Mouse (Mus musculus) left cerebral cortex, postnatal 4 days (tissue): ENCODE data around the gene 9530003J23Rik. TPM values are rescaled to one million over a fixed set of nuclear protein-coding genes. Genes with fewer than 3 reads are reported as not detected.

Experiments
- DNase-seq: peaks from one replicate; pipeline ENCODE4 v3.0.0-alpha.2; 2022
- intact Hi-C: fragments of 180-260 bp; cut with DNase I; formaldehyde crosslinking; loops from one replicate; pipeline ENCODE4 v1.15.1; 2025
- total RNA-seq, 2 experiments: library from RNA; stranded (reverse); gene quantifications; 2 replicates each; pipeline ENCODE4 v1.2.3; 2021

9530003J23Rik gene
- total RNA-seq, 2 experiments from 2014 or later, result not detected

GRCm38 (mm10) chr10:117195748-117196147 lies 42.8 kb downstream of the 9530003J23Rik start:
- intact Hi-C loops, result no loop called here

GRCm38 (mm10) chr10:117195005-117195404 lies 43.5 kb downstream of the 9530003J23Rik start:
- intact Hi-C loops, result no loop called here
- no peak for DNase-seq

More at GRCm38 (mm10) chr10:117195748-117196147, 42.8 kb downstream of the 9530003J23Rik start:
- no peak for DNase-seq

GRCm38 (mm10) chr10:117193364-117193763 lies 45.1 kb downstream of the 9530003J23Rik start:
- DNase-seq, result no peak
- intact Hi-C loops, result no loop called here

GRCm38 (mm10) chr10:117185399-117186089 lies 53.0 kb downstream of the 9530003J23Rik start:
- DNase-seq, result no peak
- intact Hi-C loops, result no loop called here

Other genes starting within 250 kb of the 9530003J23Rik start
- not detected for gene Lrrc10, start 193.4 kb downstream of the 9530003J23Rik start, total RNA-seq
- 100 to 1,000 TPM; 282 to 298 TPM for gene Cct2, start 174.9 kb downstream of the 9530003J23Rik start, total RNA-seq
- 10 to 100 TPM; 30.6 to 32.0 TPM for gene Frs2, start 90.2 kb downstream of the 9530003J23Rik start, total RNA-seq
- 10 to 100 TPM; 74.0 to 74.6 TPM for gene Yeats4, start 14.2 kb downstream of the 9530003J23Rik start, total RNA-seq
- 10 to 100 TPM in 1 of 2 experiments, 1 to 10 TPM in 1; 8.6 to 11.3 TPM for gene Lyz2, start 43.6 kb upstream of the 9530003J23Rik start, total RNA-seq
- 1 to 10 TPM in 1 of 2 experiments, under 1 TPM in 1; 0.72 to 1.2 TPM for gene Lyz1, start 54.2 kb upstream of the 9530003J23Rik start, total RNA-seq
- gene Cpsf6, start 141.3 kb upstream of the 9530003J23Rik start, total RNA-seq, result 100 to 1,000 TPM; 145 to 163 TPM